Mouse (Mus musculus) myocyte (in vitro differentiated cells): ENCODE results near the gene Fam196a.

ENCODE experiments used
- E2F4 ChIP-seq: IDR thresholded peaks from one replicate; pipeline ENCODE4 v1.6.1; 2011; ENCODE audit warnings: mild to moderate bottlenecking, control low read depth, moderate library complexity; ENCODE audit not compliant: insufficient read depth
- MYOD1 ChIP-seq, 3 experiments: IDR thresholded peaks; one replicate each; pipeline ENCODE4 v1.6.1; 2011; ENCODE audit warnings: control low read depth in 2 of 3, low read depth in 2 of 3, mild to moderate bottlenecking in 2 of 3, moderate library complexity in 1 of 3; ENCODE audit not compliant: insufficient read length in 2 of 3, control insufficient read depth in 1 of 3
- MYOG ChIP-seq, 3 experiments: IDR thresholded peaks; one replicate each; pipeline ENCODE4 v1.6.1; 2011; ENCODE audit warnings: control low read depth in 2 of 3, low read depth in 2 of 3, mild to moderate bottlenecking in 2 of 3; ENCODE audit not compliant: insufficient read length in 2 of 3, control insufficient read depth in 1 of 3, insufficient read depth in 1 of 3
- POLR2A ChIP-seq: IDR thresholded peaks from one replicate; pipeline ENCODE4 v1.6.1; 2011; ENCODE audit warnings: low read depth, mild to moderate bottlenecking, control low read depth, moderate library complexity; ENCODE audit not compliant: insufficient read length
- POLR2AphosphoS2 ChIP-seq: IDR thresholded peaks from one replicate; pipeline ENCODE4 v1.6.1; 2011; ENCODE audit warnings: low read depth, control low read depth; ENCODE audit not compliant: insufficient read length
- REST ChIP-seq: IDR thresholded peaks from one replicate; pipeline ENCODE4 v1.6.1; 2011; ENCODE audit warnings: mild to moderate bottlenecking, control low read depth, moderate library complexity; ENCODE audit not compliant: insufficient read depth, insufficient read length
- SRF ChIP-seq: IDR thresholded peaks from one replicate; pipeline ENCODE4 v1.6.1; 2011; ENCODE audit warnings: low read depth; ENCODE audit not compliant: control insufficient read depth, insufficient read length
- TCF12 ChIP-seq: IDR thresholded peaks from one replicate; pipeline ENCODE4 v1.6.1; 2011; ENCODE audit warnings: mild to moderate bottlenecking, control low read depth; ENCODE audit not compliant: poor library complexity, insufficient read depth, severe bottlenecking
- TCF3 ChIP-seq: IDR thresholded peaks from one replicate; pipeline ENCODE4 v1.6.1; 2011; ENCODE audit warnings: low read depth, control low read depth; ENCODE audit not compliant: insufficient read length
- USF1 ChIP-seq: IDR thresholded peaks from one replicate; pipeline ENCODE4 v1.6.1; 2011; ENCODE audit warnings: low read depth, mild to moderate bottlenecking, control low read depth, moderate library complexity

DNA sequence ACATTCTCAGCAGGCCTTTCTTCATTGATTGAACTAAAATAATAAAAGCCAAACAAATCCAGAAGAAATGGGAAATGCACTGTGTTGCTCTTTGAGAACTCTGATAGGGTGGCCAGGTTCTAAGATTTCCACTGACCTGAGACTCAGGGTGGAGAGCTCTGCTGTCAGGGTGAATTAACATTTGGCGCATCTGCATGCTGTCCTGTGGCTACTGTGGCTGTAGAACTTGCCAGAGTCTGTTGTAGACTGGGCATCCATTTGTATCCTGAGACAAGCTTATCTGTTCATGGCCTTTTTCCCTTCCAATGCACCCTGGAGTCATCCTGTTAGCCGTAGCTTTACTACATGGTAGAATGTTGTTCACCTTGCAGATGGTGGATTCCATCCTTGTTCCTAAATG lies 98.2 kb downstream of the Fam196a start:
- TF ChIP-seq POLR2A (no peak), E2F4 (no peak), TCF12 (no peak), MYOD1 (IDR thresholded peaks at IDR 0.05; ENCODE audit: control insufficient read depth in 1 of 3, insufficient read length in 2 of 3, low read depth in 2 of 3) (no peak), POLR2AphosphoS2 (no peak), MYOG (IDR thresholded peaks at IDR 0.05; ENCODE audit: control insufficient read depth in 1 of 3, insufficient read depth in 1 of 3, insufficient read length in 2 of 3, low read depth in 2 of 3) (no peak), SRF (no peak), USF1 (no peak), TCF3 (no peak), REST (no peak)
